Mouse (Mus musculus): Measurements from ENCODE around the gene Ube3b.

- no peak for TF ChIP-seq CTCF (IDR thresholded peaks at IDR 0.05; ENCODE audit: extremely low read depth, insufficient read length, insufficient replicate concordance, low read depth, low read length)
- no peak for TF ChIP-seq POLR2A (IDR thresholded peaks at IDR 0.05; ENCODE audit: low read depth, low read length)
Measured at GRCm38 (mm10) chr5:114345538-114345937, 34.9 kb upstream of the Ube3b start.

Measured in small intestine, adult 2 months (tissue).